Mouse (Mus musculus) midbrain, postnatal 0 days (tissue): ENCODE measurements at regions not wholly inside any gene's neighbourhood (a gene's known extent, or its start where the extent isn't known, plus 50 kb on each side); places are given as distances from the start of the nearest gene placed in this dataset.

Source experiments
- ATAC-seq: fragments of 200-750 bp; cut with Nextera tagmentation; 2 replicates; pipeline ENCODE4 v1.8.0; 2017; ENCODE audit warnings: moderate number of reproducible peaks, mild to moderate bottlenecking, moderate TSS enrichment, moderate library complexity; ENCODE audit not compliant: low FRiP score
- DNase-seq: peaks from one replicate; pipeline ENCODE4 v3.0.0-alpha.2; 2015; ENCODE audit warnings: low spot score
- H3K27ac ChIP-seq: fragments of 300-500 bp; sonication (generic); 2 replicates; pipeline ENCODE4 v1.5.1; 2014; ENCODE audit warnings: low read depth, mild to moderate bottlenecking, low read length, mixed read lengths
- H3K27me3 ChIP-seq: fragments of 300-500 bp; sonication (generic); 2 replicates; pipeline ENCODE4 v1.6.1; 2014; ENCODE audit warnings: low read length, control low read depth, mixed read lengths; ENCODE audit not compliant: insufficient read depth
- H3K36me3 ChIP-seq: fragments of 300-500 bp; sonication (generic); 2 replicates; pipeline ENCODE4 v1.6.1; 2014; ENCODE audit warnings: low read length, control low read depth, mixed read lengths; ENCODE audit not compliant: insufficient read depth
- H3K4me1 ChIP-seq: fragments of 300-500 bp; sonication (generic); 2 replicates; pipeline ENCODE4 v1.6.1; 2014; ENCODE audit warnings: mild to moderate bottlenecking, control low read depth, antibody characterized with exemption, low read length, mixed read lengths; ENCODE audit not compliant: insufficient read depth
- H3K4me2 ChIP-seq: fragments of 300-500 bp; sonication (generic); 2 replicates; pipeline ENCODE4 v1.6.1; 2014; ENCODE audit warnings: low read depth, mild to moderate bottlenecking, low read length, mixed read lengths; ENCODE audit not compliant: poor library complexity, severe bottlenecking
- H3K4me3 ChIP-seq: fragments of 300-500 bp; sonication (generic); 2 replicates; pipeline ENCODE4 v1.5.1; 2014; ENCODE audit warnings: low read depth, mild to moderate bottlenecking, low read length, moderate library complexity
- H3K9ac ChIP-seq: fragments of 300-500 bp; sonication (generic); replicated peaks from 2 replicates; pipeline ENCODE4 v1.6.1; 2014; ENCODE audit warnings: mild to moderate bottlenecking, low read length, moderate library complexity, mixed read lengths; ENCODE audit not compliant: poor library complexity, severe bottlenecking
- H3K9me3 ChIP-seq: fragments of 300-500 bp; sonication (generic); 2 replicates; pipeline ENCODE4 v1.6.1; 2016; ENCODE audit warnings: low read length, control low read depth
- CTCF ChIP-seq: IDR thresholded peaks from 2 replicates; pipeline ENCODE4 v1.5.1; 2016; ENCODE audit warnings: antibody characterized with exemption, mild to moderate bottlenecking
- WGBS: fragments of 180-500 bp; shearing (Covaris S2); extraction: QIAGEN DNeasy Blood & Tissue Kit; methylation state at CpG from one replicate; pipeline ENCODE4 v1.1.7; 2014; 5-methylcytosine and 5-hydroxymethylcytosine counted together

GRCm38 (mm10) chr3:61503178-61503577, 137.4 kb upstream of the B430305J03Rik start:
- ATAC-seq (no peak), DNase-seq (no peak)
- Histone ChIP-seq H3K27ac (no peak overlapping the region), H3K9ac (no peak overlapping the region), H3K4me1 (no peaks in the 10 kb centered on the region), H3K4me2 (no peak overlapping the region), H3K36me3 (no peaks in the 10 kb centered on the region), H3K4me3 (no peak overlapping the region), H3K9me3 (no peaks in the 10 kb centered on the region), H3K27me3 (no peaks in the 10 kb centered on the region)
- TF ChIP-seq CTCF, result no peak

DNA sequence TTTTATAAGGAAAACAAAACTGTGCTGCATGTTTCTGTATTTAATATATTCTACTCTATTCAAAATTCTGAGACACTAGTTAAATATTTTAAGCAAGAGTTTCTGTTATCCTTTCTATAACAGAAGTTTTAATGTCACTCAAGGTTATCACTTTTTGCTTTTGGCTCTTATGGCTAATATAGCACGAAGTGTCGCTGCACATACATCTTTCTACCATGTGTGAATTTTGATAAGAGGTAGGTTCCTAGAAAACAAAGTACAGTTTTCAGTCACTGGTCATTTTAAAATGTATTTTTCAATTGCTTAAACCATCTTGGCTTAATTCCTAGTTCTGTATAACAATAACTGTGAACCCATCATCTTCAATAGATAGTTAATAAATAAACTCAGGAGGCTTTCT, 129.1 kb upstream of the B430305J03Rik start:
- no peaks in the 10 kb centered on the region for H3K27me3 ChIP-seq
- ATAC-seq (no peak), DNase-seq (no peak)
- no peak overlapping the region for H3K27ac ChIP-seq
- no peak overlapping the region for H3K9ac ChIP-seq
- H3K4me2 ChIP-seq, result no peak overlapping the region
- WGBS, result 87% methylated on average over 2 of the region's 2 CpGs
- H3K4me1 ChIP-seq, result no peaks in the 10 kb centered on the region
- H3K4me3 ChIP-seq, result no peak overlapping the region
- H3K36me3 ChIP-seq, result no peaks in the 10 kb centered on the region
- no peaks in the 10 kb centered on the region for H3K9me3 ChIP-seq
- no peak for TF ChIP-seq CTCF

GRCm38 (mm10) chr3:61486808-61487389, 121.1 kb upstream of the B430305J03Rik start:
- 27% methylated on average over 5 of the region's 5 CpGs for WGBS
- Histone ChIP-seq H3K4me2 (no peak overlapping the region), H3K9me3 (no peaks in the 10 kb centered on the region), H3K36me3 (no peaks in the 10 kb centered on the region), H3K27me3 (no peaks in the 10 kb centered on the region), H3K27ac (no peak overlapping the region), H3K4me1 (no peaks in the 10 kb centered on the region), H3K9ac (no peak overlapping the region), H3K4me3 (no peak overlapping the region)
- no peak for DNase-seq
- peak; percentile 53; the same call in 1 of the 2 replicates for ATAC-seq
- TF ChIP-seq CTCF, result no peak

DNA sequence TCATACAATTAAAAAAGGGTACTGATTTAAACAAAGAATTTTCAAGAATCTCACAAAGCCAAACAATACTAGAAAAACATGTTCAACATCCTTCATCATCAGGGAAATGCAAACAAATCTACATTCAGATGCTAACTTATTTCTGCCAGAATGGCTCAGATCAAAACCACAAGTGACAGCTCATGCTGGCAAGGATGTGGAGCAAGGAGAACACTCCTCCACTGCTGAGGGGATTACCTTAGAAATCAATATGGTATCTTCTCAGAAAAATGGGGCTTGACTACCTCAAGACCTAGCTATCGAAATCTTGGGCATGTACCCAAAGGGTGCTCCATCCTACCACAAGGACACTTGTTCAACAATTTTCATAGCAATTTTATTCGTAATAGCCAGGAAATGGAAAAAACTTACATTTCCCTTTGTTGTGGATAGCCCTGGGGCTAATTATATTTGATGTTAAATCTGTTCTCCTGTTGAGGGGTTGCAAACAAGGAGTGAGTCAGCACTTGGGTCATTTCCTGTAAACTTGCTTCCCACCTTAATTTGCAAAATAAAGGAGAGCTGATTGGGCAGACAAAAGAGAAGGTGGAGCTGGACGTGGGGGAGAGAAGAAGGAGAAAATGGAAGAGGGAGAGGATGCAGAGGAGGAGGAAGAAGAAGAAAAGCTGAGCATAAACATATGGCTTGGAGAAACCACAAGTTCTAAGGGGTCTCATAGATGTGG, 113.3 kb upstream of the B430305J03Rik start:
- Histone ChIP-seq H3K36me3 (no peaks in the 10 kb centered on the region), H3K9me3 (no peaks in the 10 kb centered on the region), H3K27me3 (no peaks in the 10 kb centered on the region), H3K9ac (no peak overlapping the region), H3K27ac (no peak overlapping the region), H3K4me3 (no peak overlapping the region), H3K4me1 (no peaks in the 10 kb centered on the region), H3K4me2 (no peak overlapping the region)
- no peak for DNase-seq
- no peak for TF ChIP-seq CTCF
- no peak for ATAC-seq
- 65% methylated on average over 3 of the region's 3 CpGs for WGBS

DNA sequence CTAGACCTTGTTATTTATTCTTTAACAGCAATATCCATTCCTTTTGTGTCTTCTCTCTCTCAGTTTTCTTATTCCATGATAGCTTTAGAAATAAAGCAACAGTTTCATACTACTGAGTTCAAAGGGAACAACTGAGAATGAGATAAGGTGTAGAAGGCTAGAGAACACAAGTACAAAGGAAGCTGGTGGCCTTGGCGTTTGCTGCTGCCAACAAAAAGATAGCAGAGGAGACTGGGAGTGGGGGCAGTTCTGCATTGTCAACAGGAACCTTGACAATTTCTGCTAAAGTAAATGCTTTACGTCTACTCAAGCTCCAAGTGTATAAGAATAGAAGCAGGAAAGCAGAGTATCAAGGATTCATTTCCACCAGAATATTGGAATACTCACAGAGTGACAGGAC, 109.3 kb upstream of the B430305J03Rik start:
- WGBS, result 57% methylated on average over 2 of the region's 2 CpGs
- ATAC-seq, result no peak
- TF ChIP-seq CTCF, result no peak

GRCm38 (mm10) chr3:61467158-61467557, 101.4 kb upstream of the B430305J03Rik start:
- Histone ChIP-seq H3K27me3 (no peaks in the 10 kb centered on the region), H3K9ac (no peak overlapping the region), H3K4me1 (no peaks in the 10 kb centered on the region), H3K27ac (no peak overlapping the region), H3K9me3 (no peaks in the 10 kb centered on the region), H3K4me3 (no peak overlapping the region), H3K4me2 (no peak overlapping the region), H3K36me3 (no peaks in the 10 kb centered on the region)
- WGBS, result 38% methylated on average over 3 of the region's 3 CpGs
- TF ChIP-seq CTCF, result peak; percentile 79
- ATAC-seq, result peak; percentile 47; the same call in 1 of the 2 replicates
- peak; percentile 34 for DNase-seq

More for the DNA sequence above, 109.3 kb upstream of the B430305J03Rik start:
- H3K4me1 ChIP-seq, result no peaks in the 10 kb centered on the region
- no peak overlapping the region for H3K4me2 ChIP-seq
- H3K9ac ChIP-seq, result no peak overlapping the region
- no peak overlapping the region for H3K4me3 ChIP-seq
- no peaks in the 10 kb centered on the region for H3K36me3 ChIP-seq
- no peaks in the 10 kb centered on the region for H3K27me3 ChIP-seq
- no peak for DNase-seq
- H3K9me3 ChIP-seq, result no peaks in the 10 kb centered on the region
- H3K27ac ChIP-seq, result no peak overlapping the region
